8 mouse cellular contexts compared by ENCODE assay signal in the genomic region with DNA sequence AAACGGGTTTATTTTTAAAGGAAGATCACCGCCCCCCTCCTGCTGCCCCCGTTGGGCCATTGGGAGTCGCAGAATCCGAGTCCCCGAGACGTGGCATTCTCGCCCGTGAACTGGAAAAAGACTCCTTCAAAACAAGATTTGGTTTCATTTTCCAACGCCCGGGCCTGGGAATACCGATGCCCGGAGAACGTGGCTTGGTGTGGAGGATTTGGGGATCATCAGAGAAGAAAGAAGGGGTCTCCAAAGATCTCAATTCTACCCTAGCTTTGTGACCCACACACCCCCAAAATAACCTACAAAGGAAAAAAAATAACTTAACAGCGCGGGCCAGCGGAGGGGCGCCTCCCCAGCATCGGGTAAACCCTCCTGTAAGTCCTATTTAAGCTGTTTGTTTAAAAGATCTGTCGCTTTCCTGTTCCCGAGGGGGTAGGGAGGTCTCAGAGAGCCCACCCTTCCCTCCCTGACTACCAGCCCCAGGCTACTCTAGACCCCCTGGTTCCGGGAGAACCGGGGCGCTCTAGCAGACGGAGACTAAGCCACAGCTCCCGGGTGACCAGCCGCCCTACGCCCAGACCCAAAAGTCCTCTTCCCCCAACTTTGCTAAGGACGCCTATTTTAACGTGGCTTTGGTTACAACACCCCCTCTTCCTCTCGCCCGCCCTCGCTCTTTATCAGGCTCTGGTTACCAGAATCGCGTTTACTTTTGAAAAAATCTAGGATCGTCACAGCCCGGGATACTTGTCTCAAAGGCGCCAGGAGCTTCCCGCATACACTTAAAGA. TPM values are rescaled to one million over a fixed set of nuclear protein-coding genes. Genes with fewer than 3 reads are reported as not detected.
DNase-seq lines count a peak whose midpoint lies in the region; ATAC-seq and TF ChIP-seq lines count a peak whose summit lies in the region.

No protein-coding gene starts in this region.

- peaks cover 13% of the 10 kb centered on the region for H3K4me1 ChIP-seq in liver, adult 2 months (ENCODE audit: control insufficient read depth, insufficient read depth, low read length)
- peaks cover 24% of the 10 kb centered on the region for H3K4me1 ChIP-seq in intestine, embryonic 14.5 days (replicated peaks; ENCODE audit: control insufficient read depth, insufficient read depth, low read length)
- peaks cover 22% of the 10 kb centered on the region for H3K4me1 ChIP-seq in limb, embryonic 11.5 days (ENCODE audit: control insufficient read depth, insufficient read depth, low read length)
- peaks cover 24% of the 10 kb centered on the region for H3K4me1 ChIP-seq in midbrain, embryonic 12.5 days
- H3K4me1 ChIP-seq in stomach, postnatal 0 days (replicated peaks; ENCODE audit: control insufficient read depth, insufficient read depth), result peaks cover 4% of the 10 kb centered on the region

- WGBS in liver, adult 2 months, result under 1% methylated on average over 39 of the region's 39 CpGs
- under 1% methylated on average over 39 of the region's 39 CpGs for WGBS in intestine, embryonic 14.5 days
- under 1% methylated on average over 39 of the region's 39 CpGs for WGBS in limb, embryonic 11.5 days
- under 1% methylated on average over 39 of the region's 39 CpGs for WGBS in midbrain, embryonic 12.5 days
- WGBS in stomach, postnatal 0 days, result under 1% methylated on average over 39 of the region's 39 CpGs

- no peaks in the 10 kb centered on the region for H3K9me3 ChIP-seq in intestine, embryonic 14.5 days (ENCODE audit: control insufficient read depth, low read length)
- H3K9me3 ChIP-seq in limb, embryonic 11.5 days (ENCODE audit: control insufficient read depth, low read length), result no peaks in the 10 kb centered on the region
- H3K9me3 ChIP-seq in midbrain, embryonic 12.5 days, result no peaks in the 10 kb centered on the region
- H3K9me3 ChIP-seq in stomach, postnatal 0 days (ENCODE audit: control insufficient read depth, low read length), result no peaks in the 10 kb centered on the region

- peak; percentile 55; the same call in 1 of the 2 replicates for TF ChIP-seq POLR2A in liver, adult 2 months (IDR thresholded peaks at IDR 0.05; ENCODE audit: extremely low read depth, insufficient read depth, low read length)

- peak; percentile 64 for DNase-seq in liver, adult 2 months (ENCODE audit: extremely low read depth, low read depth, low spot score)
- DNase-seq in liver, result no peak
- DNase-seq in cerebellum, postnatal 10 days, result peak; percentile 57 to 59
- peak; percentile 28 for DNase-seq in gastrocnemius, postnatal 25 days
- peak; percentile 81 for DNase-seq in intestine, embryonic 14.5 days (ENCODE audit: low spot score)
- peak; percentile 73 for DNase-seq in limb, embryonic 11.5 days (ENCODE audit: low spot score)
- peak; percentile 61 for DNase-seq in stomach, postnatal 0 days (ENCODE audit: low spot score)

- peak overlapping the region; percentile 96 for H3K27ac ChIP-seq in liver, adult 2 months (replicated peaks; ENCODE audit: insufficient read depth, low read depth, low read length)
- peak overlapping the region; percentile 100 for H3K27ac ChIP-seq in intestine, embryonic 14.5 days (ENCODE audit: low read depth)
- peak overlapping the region; percentile 100 for H3K27ac ChIP-seq in limb, embryonic 11.5 days (replicated peaks; ENCODE audit: low read depth, low read length)
- H3K27ac ChIP-seq in midbrain, embryonic 12.5 days (replicated peaks), result peak overlapping the region; percentile 100
- peak overlapping the region; percentile 100 for H3K27ac ChIP-seq in stomach, postnatal 0 days (replicated peaks)

- no peak for TF ChIP-seq CTCF in liver, adult 2 months (IDR thresholded peaks at IDR 0.05; ENCODE audit: low read depth, low read length)
- no peak for TF ChIP-seq CTCF in stomach, postnatal 0 days (IDR thresholded peaks at IDR 0.05; ENCODE audit: low read depth)

- H3K27me3 ChIP-seq in liver, adult 2 months (ENCODE audit: control insufficient read depth, insufficient read depth, low read length), result no peaks in the 10 kb centered on the region
- H3K27me3 ChIP-seq in intestine, embryonic 14.5 days (replicated peaks; ENCODE audit: control insufficient read depth, insufficient read depth, low read length), result no peaks in the 10 kb centered on the region
- H3K27me3 ChIP-seq in limb, embryonic 11.5 days (ENCODE audit: control insufficient read depth, insufficient read depth, low read length), result no peaks in the 10 kb centered on the region
- no peaks in the 10 kb centered on the region for H3K27me3 ChIP-seq in midbrain, embryonic 12.5 days
- H3K27me3 ChIP-seq in stomach, postnatal 0 days (ENCODE audit: control insufficient read depth, insufficient read depth, low read length), result no peaks in the 10 kb centered on the region

- H3K36me3 ChIP-seq in liver, adult 2 months (ENCODE audit: control insufficient read depth, insufficient read depth, low read length), result no peaks in the 10 kb centered on the region
- peaks cover 7% of the 10 kb centered on the region; the same call in 1 of the 2 replicates for H3K36me3 ChIP-seq in intestine, embryonic 14.5 days (ENCODE audit: control insufficient read depth, insufficient read depth, low read length)
- no peaks in the 10 kb centered on the region for H3K36me3 ChIP-seq in limb, embryonic 11.5 days (ENCODE audit: control insufficient read depth, insufficient read depth, low read length)
- 0 out of 2 replicates have a peak, but pooled peaks cover 9% of the 10 kb centered on the region for H3K36me3 ChIP-seq in midbrain, embryonic 12.5 days
- H3K36me3 ChIP-seq in stomach, postnatal 0 days (ENCODE audit: control insufficient read depth, insufficient read depth, low read length), result no peaks in the 10 kb centered on the region

- ATAC-seq in intestine, embryonic 14.5 days (replicated peaks; ENCODE audit: low FRiP score, low TSS enrichment, low read depth), result no peak
- ATAC-seq in limb, embryonic 11.5 days (ENCODE audit: insufficient number of reproducible peaks, low FRiP score, low TSS enrichment, low read depth), result no peak
- ATAC-seq in midbrain, embryonic 12.5 days (ENCODE audit: low FRiP score, low read depth), result no peak
- no peak for ATAC-seq in stomach, postnatal 0 days (ENCODE audit: low FRiP score, low TSS enrichment)

- H3K79me2 ChIP-seq in liver, adult 2 months (ENCODE audit: control insufficient read depth, insufficient read depth, low read length), result peaks cover 23% of the 10 kb centered on the region; the same call in 1 of the 2 replicates

- H3K4me3 ChIP-seq in liver, adult 2 months (ENCODE audit: insufficient read depth, low read depth, low read length), result peak overlapping the region; percentile 94
- H3K4me3 ChIP-seq in intestine, embryonic 14.5 days (ENCODE audit: low read depth, low read length), result peak overlapping the region; percentile 65
- H3K4me3 ChIP-seq in limb, embryonic 11.5 days (ENCODE audit: low read depth, low read length), result peak overlapping the region; percentile 93
- H3K4me3 ChIP-seq in midbrain, embryonic 12.5 days, result peak overlapping the region; percentile 90
- H3K4me3 ChIP-seq in stomach, postnatal 0 days (ENCODE audit: low read depth, low read length), result peak overlapping the region; percentile 99

- TF ChIP-seq EP300 in stomach, postnatal 0 days (optimal IDR thresholded peaks at IDR 0.05), result no peak

- peak overlapping the region; percentile 98 for H3K9ac ChIP-seq in liver, adult 2 months (ENCODE audit: low read depth, low read length)
- peak overlapping the region; percentile 100 for H3K9ac ChIP-seq in intestine, embryonic 14.5 days (ENCODE audit: low read length)
- peak overlapping the region; percentile 100 for H3K9ac ChIP-seq in limb, embryonic 11.5 days (ENCODE audit: low read length)
- H3K9ac ChIP-seq in midbrain, embryonic 12.5 days (replicated peaks), result peak overlapping the region; percentile 100
- peak overlapping the region; percentile 100 for H3K9ac ChIP-seq in stomach, postnatal 0 days (ENCODE audit: low read length)

- peak overlapping the region; percentile 98 for H3K4me2 ChIP-seq in intestine, embryonic 14.5 days (ENCODE audit: low read length)
- H3K4me2 ChIP-seq in limb, embryonic 11.5 days (ENCODE audit: low read depth, severe bottlenecking), result peak overlapping the region; percentile 97
- H3K4me2 ChIP-seq in midbrain, embryonic 12.5 days (replicated peaks), result peak overlapping the region; percentile 94
- peak overlapping the region; percentile 98 for H3K4me2 ChIP-seq in stomach, postnatal 0 days (replicated peaks; ENCODE audit: low read depth)

RNA-seq across cellular contexts. Expression of gene Tnrc18, which starts 1.2 kb away (rescaled TPM):
- total RNA-seq in liver, adult 2 months (2014; rRNA removed), result 4.0 and 9.0 TPM in 2 replicates
- polyA plus RNA-seq in liver, adult 2 months (2012; rRNA removed), result 14.5 and 17.8 TPM in 2 replicates
- 10 to 100 TPM; 25.2 to 31.6 TPM for total RNA-seq in gastrocnemius, postnatal 25 days (2021)
- polyA plus RNA-seq in intestine, embryonic 14.5 days (2014; fragmentation: Nextera tagmentation; extraction: Ambion mirVana), result 31.3 TPM in 2 replicates
- polyA plus RNA-seq in limb, embryonic 11.5 days (2014; fragmentation: Nextera tagmentation; extraction: Ambion mirVana), result 42.2 and 43.3 TPM in 2 replicates
- polyA plus RNA-seq in midbrain, embryonic 12.5 days (2016; fragmentation: Nextera tagmentation; extraction: Ambion mirVana), result 61.1 and 64.1 TPM in 2 replicates
- 12.0 and 12.5 TPM in 2 replicates for polyA plus RNA-seq in stomach, postnatal 0 days (2015; fragmentation: Nextera tagmentation; extraction: Ambion mirVana)
